Mouse (Mus musculus): ENCODE data around the gene Gzmn.
"Not testable (repeated sequence)": the region's sequence is repeated elsewhere in the genome, so short reads cannot be mapped to it uniquely, and the experiment has no call there.

Gene Gzmn

GRCm38 (mm10) chr14:56174499-56174898, at the start of gene Gzmn:
Gene Gzmn, minus strand, starts transcription at chr14:56174599.
- no peak for DNase-seq

- DNase-seq = no peak
These were observed 36.9 kb upstream of the Gzmn start, which contains the start of gene Gzmf for GRCm38 (mm10) chr14:56211317-56211716. Gene Gzmf, minus strand, starts transcription at chr14:56211417.

GRCm38 (mm10) chr14:56205613-56206012, 31.2 kb upstream of the Gzmn start:
- DNase-seq = no peak

GRCm38 (mm10) chr14:56205021-56205420, 30.6 kb upstream of the Gzmn start:
- DNase-seq = peak; percentile 65 to 67

GRCm38 (mm10) chr14:56203975-56204374, 29.6 kb upstream of the Gzmn start:
- peak; percentile 86 to 87 for DNase-seq

- peak in 1 of 2 experiments; percentile 11 for DNase-seq
These were observed 12.5 kb upstream of the Gzmn start for GRCm38 (mm10) chr14:56186946-56187345.

GRCm38 (mm10) chr14:56186521-56186920, 12.1 kb upstream of the Gzmn start:
- DNase-seq = no peak

- DNase-seq = peak; percentile 65 to 70
These were observed 3.3 kb upstream of the Gzmn start for GRCm38 (mm10) chr14:56177651-56178050.

- no peak for DNase-seq
These were observed 1.0 kb downstream of the Gzmn start for GRCm38 (mm10) chr14:56173396-56173795.

- DNase-seq = no peak
These were observed 1.7 kb downstream of the Gzmn start for GRCm38 (mm10) chr14:56172744-56173143.

- no peak for DNase-seq
These were observed 6.4 kb downstream of the Gzmn start for GRCm38 (mm10) chr14:56168009-56168408.

- peak; percentile 24 to 28 for DNase-seq
These were observed 12.3 kb downstream of the Gzmn start for GRCm38 (mm10) chr14:56162109-56162508.

- not testable (repeated sequence) for DNase-seq
These were observed 14.9 kb downstream of the Gzmn start, which contains the start of gene Gzmg for GRCm38 (mm10) chr14:56159479-56159878. Gene Gzmg, minus strand, starts transcription at chr14:56159579.

- DNase-seq = peak in 1 of 2 experiments; percentile 8
These were observed 19.1 kb downstream of the Gzmn start for GRCm38 (mm10) chr14:56155340-56155739.

GRCm38 (mm10) chr14:56133675-56134074, 40.7 kb downstream of the Gzmn start:
- DNase-seq = peak; percentile 30 to 39

- DNase-seq = not testable (repeated sequence)
These were observed 41.9 kb downstream of the Gzmn start, which contains the start of gene Gzmd for GRCm38 (mm10) chr14:56132508-56132907. Gene Gzmd, minus strand, starts transcription at chr14:56132608.

GRCm38 (mm10) chr14:56128341-56128740, 46.1 kb downstream of the Gzmn start:
- no peak for DNase-seq

GRCm38 (mm10) chr14:56123516-56123915, 50.9 kb downstream of the Gzmn start:
- DNase-seq = no peak

- DNase-seq = no peak
These were observed 53.9 kb downstream of the Gzmn start, which contains the start of gene Gzme for GRCm38 (mm10) chr14:56120525-56120924. Gene Gzme, minus strand, starts transcription at chr14:56120625.
